In genomic region chr1:171113873-171114299, GRCm38 (mm10) we compare ENCODE assay signal across 8 mouse cellular contexts. TPM values are rescaled to one million over a fixed set of nuclear protein-coding genes. Genes with fewer than 3 reads are reported as not detected.
DNase-seq lines count a peak whose midpoint lies in the region; ATAC-seq lines count a peak whose summit lies in the region.

TSS of gene Cfap126 (plus strand) at chr1:171113918.

- H3K9me3 ChIP-seq in megakaryocyte, embryonic 14.5 days = no peaks in the 10 kb centered on the region

- peak; percentile 58 for DNase-seq in ZHBTc4 (ENCODE audit: low read depth, low spot score)
- DNase-seq in gastrocnemius, postnatal 10 days = peak; percentile 68
- peak; percentile 76 for DNase-seq in induced T-regulatory cell, adult 2 months (ENCODE audit: low read depth)
- peak; percentile 34 to 88 for DNase-seq in left cerebral cortex, postnatal 10 days (ENCODE audit: extremely low spot score in 1 of 2, low spot score in 2 of 2)
- DNase-seq in right cerebral cortex, postnatal 10 days (ENCODE audit: low spot score in 2 of 2) = peak; percentile 69 to 70
- peak; percentile 45 for DNase-seq in urinary bladder, postnatal 10 days (ENCODE audit: low spot score)

- H3K36me3 ChIP-seq in megakaryocyte, embryonic 14.5 days (replicated peaks; ENCODE audit: low read length) = no peaks in the 10 kb centered on the region

- intact Hi-C loops in left cerebral cortex, postnatal 10 days (cut with DNase I) = loop anchor here (5.0 kb wide), 2 partner anchors 138 to 217 kb away; partner anchors contain the start of genes Adamts4 and Ndufs2

- peaks cover 65% of the 10 kb centered on the region for H3K4me1 ChIP-seq in megakaryocyte, embryonic 14.5 days

- peak; percentile 56 for ATAC-seq in common myeloid progenitor, adult 5-6 weeks (replicated peaks; ENCODE audit: low read depth, poor library complexity, severe bottlenecking)

- no peaks in the 10 kb centered on the region for H3K27me3 ChIP-seq in megakaryocyte, embryonic 14.5 days (replicated peaks)

- H3K4me3 ChIP-seq in megakaryocyte, embryonic 14.5 days (replicated peaks) = peak within 1 kb of the TSS; percentile 92

RNA-seq across cellular contexts. Expression of gene Cfap126, which starts in this region (rescaled TPM):
- total RNA-seq in common myeloid progenitor, adult 5-6 weeks (2017) = 2.1 and 5.3 TPM in 2 replicates
- total RNA-seq in gastrocnemius, postnatal 10 days (2021) = 1 to 10 TPM; 1.2 to 1.8 TPM
- under 1 TPM; 0.34 to 0.69 TPM for total RNA-seq in left cerebral cortex, postnatal 10 days (2021)
- polyA plus RNA-seq in megakaryocyte, embryonic 14.5 days (2012; ENCODE audit: insufficient read depth, low replicate concordance) = not detected in 2 replicates

Comparison
In these comparisons a context has a peak if more than half of its experiments do, and no peak if none do; other contexts are left out.
1. Peak in every context shown above with its lines: DNase-seq, ATAC-seq and H3K4me3 ChIP-seq.
2. Peak in DNase-seq in left cerebral cortex, postnatal 10 days; RNA of the gene not detected or under 1 TPM.